Mouse (Mus musculus) regulatory T cell (primary cell): ENCODE results near the gene Jrkl.

ENCODE experiments used
- in situ Hi-C: fragments of 300-600 bp; cut with MboI, MseI; formaldehyde crosslinking; loops from one replicate; pipeline ENCODE4 v1.15.1; 2025; ENCODE audit warnings: high pct_unique_total_duplicates

Gene Jrkl

GRCm38 (mm10) chr9:13245481-13245880, at the start of gene Jrkl:
TSS of gene Jrkl (minus strand) at chr9:13245829.
- in situ Hi-C loops, result no loop called here

GRCm38 (mm10) chr9:13287482-13287881, 41.9 kb upstream of the Jrkl start:
- in situ Hi-C loops, result no loop called here

GRCm38 (mm10) chr9:13273219-13273618, 27.6 kb upstream of the Jrkl start:
- in situ Hi-C loops, result no loop called here

DNA sequence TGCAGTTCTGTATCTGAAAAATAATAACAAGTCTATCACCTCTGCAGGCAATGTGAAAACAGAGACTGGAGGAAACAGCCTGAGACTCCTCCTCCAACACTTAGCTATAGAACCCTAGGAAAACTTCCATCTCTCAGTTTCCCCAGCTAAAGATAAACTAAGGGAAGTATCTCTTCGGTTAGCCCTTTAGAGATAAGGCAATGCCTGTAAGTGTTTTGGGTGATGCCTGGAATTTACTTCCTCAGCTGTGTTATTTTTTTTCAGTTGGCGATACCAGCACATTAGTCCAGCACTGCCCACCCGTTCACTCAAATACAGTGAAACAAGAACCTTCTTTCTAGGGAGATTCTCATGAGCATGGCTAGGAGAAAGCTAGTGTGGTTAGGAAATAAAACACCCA, 15.4 kb upstream of the Jrkl start:
- in situ Hi-C loops, result no loop called here

DNA sequence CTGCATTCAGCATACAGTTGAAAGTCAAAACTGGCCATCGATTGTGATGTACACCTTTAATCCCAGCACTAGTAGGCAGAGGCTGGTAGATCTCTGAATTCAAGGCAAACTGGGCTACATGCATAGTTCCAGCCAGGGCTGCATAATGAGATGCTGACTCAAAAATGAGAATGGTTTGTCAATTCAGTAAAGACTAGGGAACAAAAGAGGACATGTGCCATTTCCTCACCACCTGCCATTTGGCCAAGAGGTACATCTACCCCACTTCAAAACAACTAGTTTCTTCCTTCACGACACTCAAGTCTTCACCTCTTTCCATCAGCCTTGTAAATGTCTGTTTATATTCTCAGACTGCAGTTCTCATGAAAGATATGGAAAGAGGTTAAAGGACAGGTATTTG, 12.5 kb upstream of the Jrkl start:
- in situ Hi-C loops, result no loop called here

- in situ Hi-C loops, result no loop called here
These were observed 11.1 kb upstream of the Jrkl start for GRCm38 (mm10) chr9:13256726-13257125.

DNA sequence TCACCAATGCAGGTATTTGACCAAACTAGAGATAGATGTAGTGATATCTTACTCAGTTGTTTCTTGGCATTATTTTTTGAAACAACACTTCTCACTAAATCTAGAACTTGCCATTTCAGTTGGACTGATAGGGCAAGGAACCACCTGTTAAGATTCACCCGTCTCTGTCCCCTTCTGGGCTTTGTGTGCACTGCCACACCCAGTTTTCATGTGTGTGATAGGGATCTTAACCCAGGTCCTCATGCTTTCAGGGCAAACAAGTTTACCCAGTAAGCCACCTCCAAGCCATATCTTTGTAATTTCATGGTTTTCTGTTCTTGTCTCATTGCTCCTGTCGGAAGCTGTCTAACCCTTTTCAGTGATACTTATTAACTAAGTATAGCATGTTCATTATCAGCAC, 5.6 kb upstream of the Jrkl start:
- in situ Hi-C loops, result no loop called here

GRCm38 (mm10) chr9:13248104-13248503, 2.5 kb upstream of the Jrkl start:
- in situ Hi-C loops, result no loop called here

DNA sequence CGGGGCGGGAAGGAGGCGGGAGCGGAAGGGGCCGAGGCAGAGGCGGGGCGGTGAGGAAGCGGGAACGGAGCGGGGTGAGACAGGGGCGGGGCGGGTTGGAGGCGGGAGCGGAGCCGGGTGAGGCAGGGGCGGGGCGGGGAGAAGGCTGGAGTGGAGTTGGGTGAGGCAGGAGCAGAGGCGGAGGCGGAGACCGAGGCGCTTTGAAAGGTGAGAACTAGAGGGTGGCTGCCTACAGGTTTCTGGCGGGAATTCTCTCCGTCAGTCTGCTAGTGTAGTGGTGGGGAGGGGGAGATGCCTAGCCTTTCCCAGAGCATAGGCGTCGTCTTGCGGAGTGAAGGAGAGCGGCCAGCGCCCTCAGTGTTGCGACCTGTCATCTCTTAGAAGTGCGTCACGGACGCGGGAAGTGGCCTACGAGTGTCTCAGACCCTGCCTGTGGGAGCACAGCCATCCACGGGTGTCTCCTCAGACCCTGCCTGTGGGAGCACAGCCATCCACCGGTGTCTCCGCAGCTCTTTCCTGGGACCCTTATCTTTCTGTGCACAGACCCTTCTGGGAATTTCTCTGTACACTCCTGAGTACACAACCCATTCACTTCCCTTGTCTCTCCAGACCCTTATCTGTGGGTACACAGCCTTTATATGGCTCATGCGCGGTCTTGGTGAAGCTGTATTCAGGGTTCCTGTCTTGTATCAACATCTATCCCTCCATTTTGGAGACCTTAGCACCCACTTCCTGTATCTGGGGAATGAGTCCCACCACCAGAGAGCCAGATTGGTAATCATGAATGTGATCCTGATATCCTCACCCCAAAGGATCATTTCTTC, 1.4 kb upstream of the Jrkl start, which contains the start of gene Ccdc82:
Gene Ccdc82 (plus strand): TSS at position 141 of the 824 bp plus-strand sequence.
- in situ Hi-C loops, result no loop called here

- in situ Hi-C loops, result no loop called here
These were observed 3.3 kb downstream of the Jrkl start for GRCm38 (mm10) chr9:13242321-13242720.

- in situ Hi-C loops, result no loop called here
These were observed 13.9 kb downstream of the Jrkl start for GRCm38 (mm10) chr9:13231545-13232216.

- in situ Hi-C loops, result no loop called here
These were observed 15.1 kb downstream of the Jrkl start for GRCm38 (mm10) chr9:13230553-13230952.

- in situ Hi-C loops, result no loop called here
These were observed 19.8 kb downstream of the Jrkl start for GRCm38 (mm10) chr9:13225872-13226271.

DNA sequence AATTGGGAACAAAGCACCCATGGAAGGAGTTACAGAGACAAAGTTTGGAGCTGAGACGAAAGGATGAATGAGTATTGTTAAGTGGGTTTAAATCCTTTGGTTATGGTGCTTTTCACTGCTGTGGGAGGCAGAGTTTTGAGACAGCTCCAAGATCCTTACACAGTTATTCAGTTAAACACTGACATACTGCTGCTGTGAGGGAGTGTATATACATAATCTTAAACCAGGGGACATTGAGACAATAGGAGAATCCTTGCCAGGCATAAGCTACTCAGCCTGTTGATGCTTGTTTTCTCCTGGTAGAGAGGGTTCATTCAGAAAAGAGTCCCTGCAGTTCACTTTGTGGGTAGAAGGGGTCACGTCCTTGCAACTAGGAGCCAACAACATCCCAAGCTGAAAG, 39.3 kb downstream of the Jrkl start:
- in situ Hi-C loops, result no loop called here

- in situ Hi-C loops, result no loop called here
These were observed 41.9 kb downstream of the Jrkl start for GRCm38 (mm10) chr9:13203681-13204080.

GRCm38 (mm10) chr9:13203109-13203508, 42.5 kb downstream of the Jrkl start:
- in situ Hi-C loops, result no loop called here

- in situ Hi-C loops, result no loop called here
These were observed 45.5 kb downstream of the Jrkl start for GRCm38 (mm10) chr9:13200079-13200478.

DNA sequence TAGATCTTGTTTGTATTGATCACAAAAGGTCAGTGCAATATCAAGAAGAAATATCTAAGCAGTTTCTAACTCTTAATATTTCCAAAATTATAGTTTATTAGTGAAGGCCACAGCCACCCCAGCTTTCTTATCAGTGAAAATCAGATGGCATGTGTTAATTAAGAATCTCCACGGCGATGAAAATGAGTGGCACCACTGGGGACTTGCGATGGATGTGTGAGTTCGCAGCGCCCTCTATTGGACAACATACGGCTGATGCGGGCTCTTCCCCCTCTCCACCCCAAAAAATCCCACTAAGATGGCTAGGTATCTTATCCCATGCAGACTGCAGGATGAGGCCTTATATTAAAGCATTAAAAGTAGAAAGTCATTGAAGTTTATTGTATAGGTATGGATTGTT, 49.9 kb downstream of the Jrkl start:
- in situ Hi-C loops, result no loop called here

GRCm38 (mm10) chr9:13195268-13195667, 50.4 kb downstream of the Jrkl start:
- in situ Hi-C loops, result no loop called here

DNA sequence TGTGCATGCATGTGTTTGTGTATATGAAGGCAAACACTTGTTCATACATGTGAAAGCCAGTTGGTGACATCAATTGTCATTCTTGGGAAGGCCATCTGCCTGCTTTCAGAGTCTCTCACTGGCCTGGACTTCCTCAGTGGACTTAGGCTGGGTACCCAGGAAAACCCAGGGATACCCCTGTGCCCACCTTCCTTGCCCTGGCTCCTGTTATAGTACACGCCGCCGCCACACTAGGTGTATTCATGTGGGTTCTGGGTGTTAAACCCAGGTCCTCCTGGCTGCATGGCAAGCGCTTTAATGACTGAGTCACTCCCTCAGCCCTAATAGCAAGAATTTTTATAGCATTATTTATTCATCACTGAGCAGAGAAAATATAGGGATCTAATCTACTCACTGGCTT, 51.0 kb downstream of the Jrkl start:
- in situ Hi-C loops, result no loop called here
